Mouse (Mus musculus) urinary bladder, postnatal 0 days (tissue): ENCODE data around the gene Ano10. TPM values are rescaled to one million over a fixed set of nuclear protein-coding genes. Genes with fewer than 3 reads are reported as not detected.

Experiments used
- microRNA-seq: library from miRNA; unstranded; fragments of <30 nt; microRNA quantifications from one replicate; pipeline ENCODE4, GENCODE M21; 2016
- polyA plus RNA-seq: library from polyadenylated mRNA; unstranded; fragments of >200 nt; fragmentation: Nextera tagmentation; extraction: Ambion mirVana; gene quantifications from 2 replicates; pipeline ENCODE4 v1.2.1, GENCODE M21; 2015

The Ano10 gene
- 47.8 and 51.7 TPM in 2 replicates for polyA plus RNA-seq

GRCm38 (mm10) chr9:122294242-122294881 lies at the start of gene Ano10:
Ano10 (minus strand) TSS chr9:122294423.

Small RNA genes within 50 kb of the gene (microRNA-seq; reads per million reads assigned to microRNA genes)
- gene Mir8106: not detected

Other genes starting within 250 kb of the Ano10 start
- gene Snrk, start 177.2 kb downstream of the Ano10 start, polyA plus RNA-seq: 29.9 and 34.1 TPM in 2 replicates
- gene Abhd5, start 57.2 kb upstream of the Ano10 start, polyA plus RNA-seq: 26.7 and 27.8 TPM in 2 replicates